Mouse (Mus musculus) frontal cortex, postnatal 10 days (tissue): Measurements from ENCODE around the gene Fam25c.
A peak's percentile ranks its signal among the peaks of the same experiment; 100 is the strongest.
"Not testable (repeated sequence)": the region's sequence is repeated elsewhere in the genome, so short reads cannot be mapped to it uniquely, and the experiment has no call there.

Source experiments
- DNase-seq, 2 experiments: peaks; one replicate each; pipeline ENCODE4 v3.0.0; 2022; ENCODE audit warnings: low spot score in 2 of 2, mixed read lengths in 1 of 2

The Fam25c gene

GRCm38 (mm10) chr14:34327618-34328017 is 27.6 kb downstream of the Fam25c start:
- DNase-seq: no peak

GRCm38 (mm10) chr14:34326606-34327005 is 28.6 kb downstream of the Fam25c start:
- no peak for DNase-seq

- DNase-seq: no peak
These were observed 31.6 kb downstream of the Fam25c start for GRCm38 (mm10) chr14:34323576-34324085.

- DNase-seq: no peak
These were observed 37.1 kb downstream of the Fam25c start for GRCm38 (mm10) chr14:34318113-34318512.

- no peak for DNase-seq
These were observed 37.8 kb downstream of the Fam25c start for GRCm38 (mm10) chr14:34317431-34317830.

GRCm38 (mm10) chr14:34316346-34316745 is 38.9 kb downstream of the Fam25c start:
- no peak for DNase-seq

- no peak for DNase-seq
These were observed 40.4 kb downstream of the Fam25c start for GRCm38 (mm10) chr14:34314796-34315195.

GRCm38 (mm10) chr14:34314383-34314782 is 40.9 kb downstream of the Fam25c start:
- not testable (repeated sequence) for DNase-seq

GRCm38 (mm10) chr14:34313612-34314011 is 41.6 kb downstream of the Fam25c start:
- no peak for DNase-seq

- DNase-seq: no peak
These were observed 42.7 kb downstream of the Fam25c start for GRCm38 (mm10) chr14:34312339-34313048.

GRCm38 (mm10) chr14:34311691-34312090 is 43.5 kb downstream of the Fam25c start:
- no peak for DNase-seq

- peak; percentile 44 to 57 for DNase-seq
These were observed 44.1 kb downstream of the Fam25c start for GRCm38 (mm10) chr14:34311021-34311631.

GRCm38 (mm10) chr14:34310234-34310965 is 44.8 kb downstream of the Fam25c start, which contains the start of the genes Shld2 and Glud1:
Gene Shld2 (minus strand): TSS chr14:34310493.
Gene Glud1 (plus strand): TSS chr14:34310727.
- peak; percentile 87 to 92 for DNase-seq

GRCm38 (mm10) chr14:34309907-34310233 is 45.4 kb downstream of the Fam25c start:
- no peak for DNase-seq

- DNase-seq: no peak
These were observed 46.0 kb downstream of the Fam25c start for GRCm38 (mm10) chr14:34309266-34309665.

- DNase-seq: no peak
These were observed 52.0 kb downstream of the Fam25c start for GRCm38 (mm10) chr14:34303265-34303680.

GRCm38 (mm10) chr14:34302681-34303242 is 52.5 kb downstream of the Fam25c start:
- DNase-seq: no peak
